Mouse (Mus musculus) heart, adult 11 months (tissue): Measurements from ENCODE around the gene Fbxw7.

Experiments used
- DNase-seq: peaks from one replicate; pipeline ENCODE4 v3.0.0; 2022

The Fbxw7 gene

DNA sequence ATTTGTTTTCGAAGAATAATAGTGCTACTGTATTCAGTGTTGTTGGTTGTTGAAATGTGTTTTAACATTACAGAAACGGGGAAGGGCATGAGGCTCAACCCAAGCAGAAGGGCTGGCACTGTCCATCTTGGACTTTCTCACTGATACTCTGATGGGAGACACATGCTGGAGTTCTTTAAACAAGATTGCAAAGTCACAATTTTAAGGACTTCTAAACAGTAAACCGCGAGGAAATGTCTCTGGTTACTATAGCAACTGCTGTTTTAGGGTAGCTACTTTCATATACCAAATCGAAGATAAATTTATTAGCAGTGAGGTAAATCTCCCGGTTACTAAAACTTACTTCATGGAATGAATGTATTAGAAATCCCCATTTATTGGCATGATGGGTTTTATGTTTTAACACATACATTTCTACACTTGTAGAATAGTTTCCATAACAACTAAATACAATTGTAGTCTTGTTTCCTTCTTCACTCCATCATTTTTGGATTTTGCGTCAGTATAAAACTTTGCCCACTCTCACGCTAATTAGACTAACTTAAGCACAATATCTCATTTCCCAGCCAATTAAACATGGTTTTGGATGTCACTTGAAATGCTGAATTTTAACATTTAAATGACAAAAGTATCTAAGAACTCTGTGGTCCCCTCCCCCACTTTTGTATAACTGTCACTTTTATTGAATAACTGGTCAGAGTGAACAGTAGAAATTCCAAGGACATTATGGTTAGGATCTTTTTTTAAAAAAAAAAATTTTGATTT is 140.1 kb downstream of the Fbxw7 start:
- no peak for DNase-seq

DNA sequence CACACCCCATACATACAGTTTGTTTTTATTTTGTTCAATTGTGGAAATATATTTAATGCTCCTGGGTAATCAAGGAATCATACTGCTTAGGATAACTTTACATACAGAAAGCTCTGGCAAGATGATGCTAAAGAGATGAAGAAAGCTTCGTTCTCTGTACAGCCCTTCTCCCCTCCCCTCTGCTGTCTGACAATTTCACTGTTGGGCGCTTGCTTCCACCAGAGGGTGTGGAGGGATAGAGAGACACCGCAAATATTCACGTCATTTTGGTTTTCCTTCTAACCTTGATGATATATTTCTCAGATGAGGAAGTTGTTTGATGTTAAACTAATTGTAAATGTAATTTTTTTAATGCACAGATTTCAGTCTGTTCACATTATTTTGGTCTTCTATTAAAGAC is 140.8 kb downstream of the Fbxw7 start:
- no peak for DNase-seq

DNA sequence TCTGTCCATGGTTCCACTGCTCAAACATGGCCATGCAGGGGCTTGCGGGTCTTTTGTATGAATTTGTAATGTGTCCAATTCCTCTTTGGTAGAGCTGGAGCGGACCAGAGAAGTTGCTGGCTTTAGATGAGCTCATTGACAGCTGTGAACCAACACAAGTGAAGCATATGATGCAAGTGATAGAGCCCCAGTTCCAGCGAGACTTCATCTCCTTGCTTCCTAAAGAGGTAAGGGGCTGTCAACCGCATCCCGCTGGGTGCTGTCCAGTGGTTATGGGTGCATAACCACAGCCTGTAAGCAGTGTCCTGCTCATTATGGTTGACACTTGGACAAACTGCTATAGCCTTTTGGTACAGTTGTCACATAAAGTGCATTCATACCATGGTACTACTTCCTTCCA is 150.1 kb downstream of the Fbxw7 start:
- DNase-seq, result peak; percentile 81

GRCm38 (mm10) chr3:84967364-84967763 is 152.3 kb downstream of the Fbxw7 start:
- peak; percentile 39 for DNase-seq

DNA sequence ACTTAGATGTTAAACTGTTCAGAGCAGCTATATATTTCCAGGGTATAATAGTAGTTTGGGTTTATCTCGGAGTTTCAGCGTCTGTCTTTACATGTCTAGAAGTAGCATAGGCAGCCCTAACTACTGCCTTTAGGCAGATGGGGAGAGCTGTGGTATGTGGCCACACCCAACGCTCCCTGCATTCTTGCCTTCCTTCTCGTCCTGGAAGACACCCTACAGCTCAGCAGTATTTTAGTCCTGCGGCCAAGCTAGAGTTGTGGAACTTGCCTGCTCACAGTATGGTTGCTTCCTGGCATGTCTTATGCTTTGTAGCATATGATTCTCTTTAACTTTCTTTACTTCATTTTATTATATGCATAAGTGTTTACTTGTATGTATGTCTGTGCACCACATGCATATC is 156.5 kb downstream of the Fbxw7 start:
- peak; percentile 66 for DNase-seq

GRCm38 (mm10) chr3:84972881-84973280 is 157.8 kb downstream of the Fbxw7 start:
- DNase-seq, result peak; percentile 77

DNA sequence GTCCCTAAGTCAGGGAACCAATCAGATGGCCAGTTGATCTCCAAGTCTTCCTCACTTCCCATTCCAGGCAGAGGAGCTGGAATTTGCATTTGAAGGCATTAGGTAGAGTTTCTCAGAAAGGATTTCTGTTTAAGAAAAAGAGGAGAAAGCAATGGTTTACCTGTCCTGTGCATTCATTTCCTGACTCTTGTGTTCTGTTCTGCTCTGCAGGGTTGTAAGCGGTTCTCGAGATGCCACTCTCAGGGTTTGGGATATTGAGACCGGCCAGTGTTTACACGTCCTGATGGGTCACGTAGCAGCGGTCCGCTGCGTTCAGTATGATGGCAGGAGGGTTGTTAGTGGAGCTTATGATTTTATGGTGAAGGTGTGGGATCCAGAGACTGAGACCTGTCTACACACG is 159.1 kb downstream of the Fbxw7 start:
- DNase-seq, result peak; percentile 75

DNA sequence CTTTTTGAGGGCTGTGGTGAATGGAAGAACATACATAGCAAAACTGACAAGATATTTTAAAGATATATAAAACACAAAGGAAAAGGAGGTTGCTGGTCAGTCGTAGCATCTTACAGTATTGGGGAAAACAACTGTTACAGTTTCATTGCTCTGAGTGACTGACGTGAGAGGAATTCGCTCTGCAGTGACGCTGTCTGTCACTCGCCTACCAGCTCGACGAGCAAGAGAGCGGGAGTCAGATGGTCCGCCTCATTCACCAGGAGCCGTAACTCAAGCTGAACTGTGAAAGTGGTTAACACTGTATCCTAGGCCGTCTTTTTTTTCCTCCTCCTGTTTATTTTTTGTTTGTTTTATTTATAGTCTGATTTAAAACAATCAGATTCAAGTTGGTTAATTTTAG is 163.6 kb downstream of the Fbxw7 start:
- peak; percentile 71 for DNase-seq

DNA sequence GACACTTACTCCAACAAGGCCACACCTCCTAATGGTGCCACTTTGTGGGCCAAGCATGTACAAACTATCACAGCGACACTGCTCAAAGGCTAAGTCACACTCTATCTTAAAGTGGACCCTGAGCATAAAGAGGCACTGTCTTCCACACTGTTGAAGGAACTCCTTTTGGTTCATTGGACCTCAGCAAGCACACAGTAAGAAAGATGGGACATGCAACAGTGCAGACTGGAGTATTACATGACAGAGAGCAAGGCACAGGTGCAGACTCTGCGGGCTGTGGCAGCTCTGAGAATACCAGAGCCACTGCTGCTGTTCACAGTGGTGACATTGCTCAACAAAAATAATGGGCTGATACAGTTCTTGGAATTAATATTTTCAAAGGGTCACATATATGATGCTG is 165.1 kb downstream of the Fbxw7 start:
- DNase-seq, result peak; percentile 36

GRCm38 (mm10) chr3:84982688-84983087 is 167.6 kb downstream of the Fbxw7 start:
- DNase-seq, result peak; percentile 67

GRCm38 (mm10) chr3:84985121-84985625 is 170.1 kb downstream of the Fbxw7 start:
- DNase-seq, result peak; percentile 91

DNA sequence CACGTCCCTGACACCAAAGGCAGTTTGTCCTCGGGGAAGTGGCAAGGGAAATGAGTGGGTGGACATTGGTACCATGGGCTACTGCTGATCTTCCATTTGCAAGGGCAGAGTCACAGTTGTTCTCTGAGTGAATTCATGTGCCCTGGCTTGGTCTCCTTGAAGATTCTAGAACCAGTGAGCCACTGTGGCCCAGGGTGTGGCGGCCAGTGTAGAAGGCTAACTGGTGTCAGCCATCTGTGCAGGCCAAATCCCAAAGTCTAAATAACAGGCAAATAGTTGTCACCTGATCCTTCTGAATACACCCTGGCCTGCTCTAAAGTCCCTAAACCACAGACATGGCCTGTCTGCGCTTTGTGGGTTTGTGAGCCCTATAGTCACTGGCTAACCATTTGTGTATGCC is 173.8 kb downstream of the Fbxw7 start:
- DNase-seq, result peak; percentile 61

DNA sequence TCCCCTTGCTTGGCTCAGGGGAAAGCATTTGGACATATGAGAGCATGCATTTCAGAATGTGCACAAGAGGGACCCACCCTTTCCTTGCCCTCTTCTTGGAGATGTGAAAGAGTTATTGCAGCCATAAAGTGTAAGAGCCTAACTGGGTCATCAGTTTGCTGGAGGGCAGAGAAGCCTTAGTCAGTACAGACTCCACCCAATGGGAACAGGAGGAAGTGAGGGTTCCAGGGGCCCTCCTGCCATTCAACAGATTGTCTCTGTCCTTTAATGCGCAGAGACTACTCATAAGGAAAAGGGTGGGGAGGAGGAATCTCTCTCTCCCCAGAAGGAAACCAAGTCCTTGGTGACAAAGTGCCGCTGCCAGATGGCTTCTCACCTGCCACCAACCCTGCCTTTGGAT is 190.2 kb downstream of the Fbxw7 start:
- no peak for DNase-seq

DNA sequence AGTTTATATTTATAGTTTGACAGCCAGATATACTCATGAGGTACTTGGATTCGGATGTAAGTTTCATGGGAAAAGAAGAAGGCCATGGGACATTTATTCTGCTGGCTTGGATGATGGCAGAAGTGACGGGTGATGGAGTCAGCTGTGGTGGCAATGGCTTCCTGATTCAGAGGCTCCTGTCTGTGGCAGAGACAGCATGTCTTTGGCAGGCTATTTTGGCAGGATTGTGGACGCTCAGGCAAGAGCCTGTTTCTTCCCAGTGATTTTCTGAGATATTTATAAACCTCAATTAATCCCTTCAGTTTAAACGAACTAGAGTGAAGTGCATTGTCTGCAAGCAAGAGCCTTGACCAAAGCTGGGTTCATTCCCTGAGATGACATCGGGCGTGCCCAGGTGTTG is 197.8 kb downstream of the Fbxw7 start:
- peak; percentile 66 for DNase-seq

- DNase-seq, result peak; percentile 15
Measured at GRCm38 (mm10) chr3:85015667-85016066, 200.6 kb downstream of the Fbxw7 start.

DNA sequence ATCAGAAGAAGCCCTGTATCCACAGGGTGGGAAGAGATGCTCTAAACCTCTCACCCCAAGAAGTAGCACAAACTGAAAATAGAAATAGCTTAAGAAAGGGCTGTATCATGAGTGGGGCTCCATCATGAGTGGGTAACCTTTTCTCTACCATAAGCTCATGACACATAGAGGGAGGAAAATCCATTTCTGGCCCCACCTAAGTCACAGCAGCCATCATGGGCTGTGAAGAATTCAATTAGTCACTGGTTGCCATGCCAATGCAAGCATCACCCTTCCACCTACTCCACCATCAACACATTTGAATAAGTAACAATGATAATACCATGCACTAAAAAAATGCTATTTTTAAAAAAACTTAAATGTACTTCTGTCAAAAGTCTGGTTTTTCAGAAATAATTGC is 205.1 kb downstream of the Fbxw7 start:
- no peak for DNase-seq

- DNase-seq, result peak; percentile 63
Measured at GRCm38 (mm10) chr3:85021816-85022215, 206.7 kb downstream of the Fbxw7 start.

GRCm38 (mm10) chr3:85022800-85023199 is 207.7 kb downstream of the Fbxw7 start:
- peak; percentile 75 for DNase-seq

- DNase-seq, result peak; percentile 70
Measured at GRCm38 (mm10) chr3:85024237-85024636, 209.2 kb downstream of the Fbxw7 start.

DNA sequence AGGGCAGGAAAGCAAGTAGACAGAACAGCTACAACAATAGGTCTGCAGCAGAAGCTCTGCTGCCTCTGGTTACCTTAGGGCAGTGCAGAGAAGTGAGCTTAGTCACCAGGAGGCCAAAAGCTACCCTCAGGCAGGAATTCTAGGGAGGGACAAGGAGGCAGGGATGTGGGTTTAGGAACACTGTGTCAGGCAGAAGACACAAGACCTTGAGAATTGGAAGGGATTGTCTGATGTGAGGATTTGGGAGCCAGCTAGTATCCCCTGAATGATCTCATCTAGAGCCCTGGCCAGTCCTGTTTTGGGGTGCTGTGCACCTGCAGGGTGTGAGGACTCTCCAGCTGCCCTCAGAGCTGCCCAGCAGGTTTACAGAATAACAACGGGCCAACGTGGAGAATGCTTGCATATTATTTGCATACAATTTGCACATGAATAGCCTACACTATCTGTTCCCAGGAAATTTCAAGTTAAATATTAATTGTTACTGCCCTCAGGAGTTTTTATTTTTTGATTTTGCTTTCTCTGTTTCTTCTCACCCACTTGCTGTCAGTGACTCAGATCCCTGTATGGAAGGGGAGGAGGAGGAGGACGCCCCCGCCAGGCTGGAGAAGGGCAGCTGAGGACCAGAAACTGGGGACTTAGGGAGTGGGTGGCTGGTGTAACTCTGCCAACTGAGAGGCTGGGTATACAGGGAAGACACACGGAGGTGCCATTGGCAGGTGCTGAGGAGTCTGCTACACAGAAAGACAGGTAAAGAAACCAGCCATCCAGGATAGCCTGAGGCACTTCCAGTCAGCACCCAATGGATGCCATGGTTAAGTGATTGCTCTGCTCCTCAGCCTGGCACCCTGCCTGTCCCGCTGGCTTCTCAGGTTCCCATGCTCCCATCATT is 210.0 kb downstream of the Fbxw7 start:
- DNase-seq, result peak; percentile 80
